Mouse (Mus musculus) liver, adult 2 months (tissue): ENCODE results near the gene Gp2.

ENCODE experiments used
- CTCF ChIP-seq: fragments of 200-500 bp; IDR thresholded peaks from 2 replicates; pipeline ENCODE4 v1.5.1; 2011; ENCODE audit warnings: low read depth, low read length, control low read depth
- POLR2A ChIP-seq: fragments of 200-500 bp; IDR thresholded peaks from 2 replicates; pipeline ENCODE4 v1.6.1; 2011; ENCODE audit warnings: low read length, control low read depth; ENCODE audit not compliant: insufficient read depth; ENCODE audit errors: extremely low read depth

GRCm38 (mm10) chr7:119459185-119459584, at the start of gene Gp2:
- TF ChIP-seq CTCF (no peak), POLR2A (no peak)
